Mouse (Mus musculus): ENCODE data around the gene Fastkd3. TPM values are rescaled to one million over a fixed set of nuclear protein-coding genes. Genes with fewer than 3 reads are reported as not detected.

Fastkd3 gene
- total and polyA plus RNA-seq, 2 experiments from 2014 or later = 10.7 to 18.5 TPM

- H3K9me3 ChIP-seq (ENCODE audit: low read length) = no peaks in the 10 kb centered on the region
These were observed 16.9 kb downstream of the Fastkd3 start for GRCm38 (mm10) chr13:68598953-68599352.

GRCm38 (mm10) chr13:68601184-68601583, 19.1 kb downstream of the Fastkd3 start:
- H3K4me2 ChIP-seq (ENCODE audit: low read depth, low read length, poor library complexity, severe bottlenecking) = no peak overlapping the region
- TF ChIP-seq CTCF (IDR thresholded peaks at IDR 0.05) = peak; percentile 82

More at GRCm38 (mm10) chr13:68598953-68599352, 16.9 kb downstream of the Fastkd3 start:
- TF ChIP-seq CTCF (IDR thresholded peaks at IDR 0.05) = peak; percentile 46
- H3K27ac ChIP-seq (ENCODE audit: low read depth, low read length) = no peak overlapping the region
- DNase-seq (ENCODE audit: low spot score) (peak; percentile 27), ATAC-seq (ENCODE audit: low FRiP score) (no peak)
- no peak overlapping the region for H3K9ac ChIP-seq (replicated peaks; ENCODE audit: low read length, poor library complexity, severe bottlenecking)
- H3K4me3 ChIP-seq (ENCODE audit: low read depth, low read length) = no peak overlapping the region
- H3K36me3 ChIP-seq (ENCODE audit: insufficient read depth, low read length) = no peaks in the 10 kb centered on the region
- H3K4me1 ChIP-seq (ENCODE audit: insufficient read depth, low read length) = peaks cover 3% of the 10 kb centered on the region; the same call in 1 of the 2 replicates
- no peak overlapping the region for H3K4me2 ChIP-seq (ENCODE audit: low read depth, low read length, poor library complexity, severe bottlenecking)
- no peaks in the 10 kb centered on the region for H3K27me3 ChIP-seq (ENCODE audit: insufficient read depth, low read length)

DNA sequence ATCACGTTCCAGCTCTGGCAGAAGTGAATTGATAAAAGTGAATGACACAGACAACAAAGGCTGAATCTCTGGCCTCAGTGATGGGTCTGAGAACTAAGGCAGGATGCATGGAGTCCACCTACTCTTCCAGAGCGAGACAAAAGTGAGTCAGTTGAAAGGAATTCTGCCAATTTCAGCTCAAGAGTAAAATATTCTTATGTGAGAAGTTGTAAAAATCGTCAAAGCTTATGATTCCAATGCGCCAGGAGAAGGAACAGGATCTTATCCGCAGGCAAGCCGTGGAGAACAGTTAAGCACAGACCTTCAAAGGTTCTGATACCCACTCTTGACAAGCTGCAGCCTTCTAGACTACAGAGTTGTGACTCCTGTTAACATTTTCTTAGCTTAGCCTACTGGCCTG, 21.1 kb downstream of the Fastkd3 start:
- DNase-seq (ENCODE audit: low spot score) (no peak), ATAC-seq (ENCODE audit: low FRiP score) (no peak)
- H3K27me3 ChIP-seq (ENCODE audit: insufficient read depth, low read length) = no peaks in the 10 kb centered on the region
- no peaks in the 10 kb centered on the region for H3K9me3 ChIP-seq (ENCODE audit: low read length)
- H3K27ac ChIP-seq (ENCODE audit: low read depth, low read length) = no peak overlapping the region
- no peak overlapping the region for H3K4me2 ChIP-seq (ENCODE audit: low read depth, low read length, poor library complexity, severe bottlenecking)
- no peak overlapping the region for H3K9ac ChIP-seq (replicated peaks; ENCODE audit: low read length, poor library complexity, severe bottlenecking)
- no peak for TF ChIP-seq CTCF (IDR thresholded peaks at IDR 0.05)
- 78% methylated on average over 6 of the region's 6 CpGs for WGBS
- no peak overlapping the region for H3K4me3 ChIP-seq (ENCODE audit: low read depth, low read length)
- H3K36me3 ChIP-seq (ENCODE audit: insufficient read depth, low read length) = no peaks in the 10 kb centered on the region
- H3K4me1 ChIP-seq (ENCODE audit: insufficient read depth, low read length) = peaks cover 8% of the 10 kb centered on the region; the same call in 1 of the 2 replicates

More at GRCm38 (mm10) chr13:68601184-68601583, 19.1 kb downstream of the Fastkd3 start:
- Histone ChIP-seq H3K4me3 (ENCODE audit: low read depth, low read length) (no peak overlapping the region), H3K27ac (ENCODE audit: low read depth, low read length) (peak overlapping the region; percentile 33; the same call in 1 of the 2 replicates), H3K9me3 (ENCODE audit: low read length) (no peaks in the 10 kb centered on the region), H3K4me1 (ENCODE audit: insufficient read depth, low read length) (peaks cover 3% of the 10 kb centered on the region; the same call in 1 of the 2 replicates), H3K36me3 (ENCODE audit: insufficient read depth, low read length) (no peaks in the 10 kb centered on the region), H3K27me3 (ENCODE audit: insufficient read depth, low read length) (no peaks in the 10 kb centered on the region), H3K9ac (replicated peaks; ENCODE audit: low read length, poor library complexity, severe bottlenecking) (no peak overlapping the region)
- DNase-seq (ENCODE audit: low spot score) (peak; percentile 84), ATAC-seq (ENCODE audit: low FRiP score) (peak; percentile 52)
- WGBS = 9% methylated on average over 6 of the region's 6 CpGs

DNA sequence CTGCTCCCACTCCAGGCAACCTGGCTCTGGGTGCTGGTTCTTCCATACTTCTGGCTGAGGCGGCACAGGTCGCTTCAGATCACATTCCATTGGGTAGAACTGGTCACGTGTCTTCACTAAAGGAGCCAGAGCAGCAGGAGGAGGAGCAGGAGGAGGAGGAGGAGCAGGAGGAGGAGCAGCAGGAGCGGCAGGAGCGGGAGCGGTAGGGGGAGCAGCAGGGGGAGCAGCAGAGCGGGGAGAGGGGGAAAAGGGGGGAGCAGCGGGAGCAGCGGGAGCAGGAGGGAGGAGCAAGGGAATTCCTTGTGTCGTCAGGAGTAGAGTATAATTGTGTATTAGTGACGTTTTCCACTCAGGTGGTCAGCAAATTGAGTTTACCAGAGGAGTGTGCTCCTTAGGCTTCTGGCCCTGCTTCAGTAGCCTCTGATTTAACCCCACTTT, 23.7 kb downstream of the Fastkd3 start:
- peak; percentile 76 for ATAC-seq (ENCODE audit: low FRiP score)
- H3K27ac ChIP-seq (ENCODE audit: low read depth, low read length) = no peak overlapping the region
- DNase-seq (ENCODE audit: low spot score) = peak; percentile 56
- no peaks in the 10 kb centered on the region for H3K36me3 ChIP-seq (ENCODE audit: insufficient read depth, low read length)
- WGBS = 12% methylated on average over 11 of the region's 11 CpGs
- peaks cover 8% of the 10 kb centered on the region; the same call in 1 of the 2 replicates for H3K4me1 ChIP-seq (ENCODE audit: insufficient read depth, low read length)
- H3K9ac ChIP-seq (replicated peaks; ENCODE audit: low read length, poor library complexity, severe bottlenecking) = peak overlapping the region; percentile 39; the same call in 1 of the 2 replicates
- no peaks in the 10 kb centered on the region for H3K27me3 ChIP-seq (ENCODE audit: insufficient read depth, low read length)
- peak overlapping the region; percentile 25 for H3K4me3 ChIP-seq (ENCODE audit: low read depth, low read length)
- H3K9me3 ChIP-seq (ENCODE audit: low read length) = no peaks in the 10 kb centered on the region
- peak; percentile 31 for TF ChIP-seq CTCF (IDR thresholded peaks at IDR 0.05)
- H3K4me2 ChIP-seq (ENCODE audit: low read depth, low read length, poor library complexity, severe bottlenecking) = peak overlapping the region; percentile 45

DNA sequence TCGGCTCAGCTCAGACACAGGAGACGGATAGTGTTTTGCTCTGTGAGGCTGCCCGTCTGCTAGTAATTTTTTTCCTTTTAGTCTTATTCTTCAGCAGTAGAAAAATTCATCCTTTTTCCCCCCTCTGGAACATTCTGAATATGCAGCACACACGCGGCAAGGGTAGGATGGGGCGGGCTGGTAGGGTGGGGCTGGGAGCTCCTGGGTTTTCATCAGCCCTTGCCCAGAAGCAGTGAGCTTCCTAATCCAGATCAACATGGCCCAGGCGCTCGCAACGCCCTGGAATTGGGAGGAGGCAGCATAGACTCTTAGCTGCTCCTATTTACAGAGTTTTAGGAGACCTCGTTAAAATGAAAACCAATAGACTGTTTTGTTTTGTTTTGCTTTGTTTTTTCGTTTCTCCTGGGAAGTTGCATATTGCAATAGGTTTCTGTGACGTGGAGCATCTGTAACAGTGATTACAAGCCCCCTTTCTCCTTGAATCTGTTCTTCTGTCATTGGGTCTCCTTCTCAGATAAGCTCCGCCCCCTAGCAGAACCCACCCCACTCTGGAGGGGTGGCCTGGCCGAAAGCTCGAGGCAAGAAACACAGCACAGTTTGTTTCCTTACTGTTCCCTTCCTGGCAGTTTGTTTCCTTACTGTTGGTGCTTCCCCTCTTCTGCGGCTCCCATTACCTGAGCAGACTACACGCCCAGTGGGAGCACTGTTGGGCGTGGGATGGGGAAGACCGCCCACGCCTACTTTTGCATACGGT, 25.8 kb downstream of the Fastkd3 start:
- 56% methylated on average over 21 of the region's 21 CpGs for WGBS
- H3K9ac ChIP-seq (replicated peaks; ENCODE audit: low read length, poor library complexity, severe bottlenecking) = no peak overlapping the region

GRCm38 (mm10) chr13:68622792-68623191, 40.8 kb downstream of the Fastkd3 start:
- no peaks in the 10 kb centered on the region for H3K27me3 ChIP-seq (ENCODE audit: insufficient read depth, low read length)
- H3K36me3 ChIP-seq (ENCODE audit: insufficient read depth, low read length) = peaks cover 5% of the 10 kb centered on the region; the same call in 1 of the 2 replicates
- 58% methylated on average over 6 of the region's 6 CpGs for WGBS
- no peaks in the 10 kb centered on the region for H3K4me1 ChIP-seq (ENCODE audit: insufficient read depth, low read length)
- H3K9me3 ChIP-seq (ENCODE audit: low read length) = no peaks in the 10 kb centered on the region
- H3K27ac ChIP-seq (ENCODE audit: low read depth, low read length) = no peak overlapping the region
- DNase-seq (ENCODE audit: low spot score) (peak; percentile 81), ATAC-seq (ENCODE audit: low FRiP score) (peak; percentile 88)
- TF ChIP-seq CTCF (IDR thresholded peaks at IDR 0.05) = peak; percentile 77
- H3K4me3 ChIP-seq (ENCODE audit: low read depth, low read length) = no peak overlapping the region
- no peak overlapping the region for H3K4me2 ChIP-seq (ENCODE audit: low read depth, low read length, poor library complexity, severe bottlenecking)
- H3K9ac ChIP-seq (replicated peaks; ENCODE audit: low read length, poor library complexity, severe bottlenecking) = no peak overlapping the region

More for the DNA sequence above, 25.8 kb downstream of the Fastkd3 start:
- no peak for TF ChIP-seq CTCF (IDR thresholded peaks at IDR 0.05)
- Histone ChIP-seq H3K36me3 (ENCODE audit: insufficient read depth, low read length) (no peaks in the 10 kb centered on the region), H3K27me3 (ENCODE audit: insufficient read depth, low read length) (no peaks in the 10 kb centered on the region), H3K27ac (ENCODE audit: low read depth, low read length) (peak overlapping the region; percentile 38; the same call in 1 of the 2 replicates), H3K4me1 (ENCODE audit: insufficient read depth, low read length) (0 out of 2 replicates have a peak, but pooled peaks cover 5% of the 10 kb centered on the region), H3K9me3 (ENCODE audit: low read length) (no peaks in the 10 kb centered on the region), H3K4me3 (ENCODE audit: low read depth, low read length) (no peak overlapping the region), H3K4me2 (ENCODE audit: low read depth, low read length, poor library complexity, severe bottlenecking) (peak overlapping the region; percentile 30)
- ATAC-seq (ENCODE audit: low FRiP score) = peak; percentile 61
- peak; percentile 28 for DNase-seq (ENCODE audit: low spot score)
